Mouse (Mus musculus) heart, postnatal 0 days (tissue): Measurements from ENCODE around the gene B230104I21Rik.

ENCODE experiments used
- CTCF ChIP-seq: IDR thresholded peaks from 2 replicates; pipeline ENCODE4 v1.5.1; 2016; ENCODE audit warnings: antibody characterized with exemption, control low read depth, low read depth
- EP300 ChIP-seq: IDR thresholded peaks from 2 replicates; pipeline ENCODE4 v1.6.1; 2016; ENCODE audit warnings: antibody characterized with exemption, low read depth

- TF ChIP-seq CTCF (no peak), EP300 (no peak)
Observed at GRCm38 (mm10) chr4:154346731-154347522, 11.0 kb downstream of the B230104I21Rik start.
